Mouse (Mus musculus): ENCODE measurements around the gene Nsg1. TPM values are rescaled to one million over a fixed set of nuclear protein-coding genes. Genes with fewer than 3 reads are reported as not detected.

Gene Nsg1
- polyA plus RNA-seq (2016; fragmentation: Nextera tagmentation; extraction: Ambion mirVana) = 110 and 128 TPM in 2 replicates

DNA sequence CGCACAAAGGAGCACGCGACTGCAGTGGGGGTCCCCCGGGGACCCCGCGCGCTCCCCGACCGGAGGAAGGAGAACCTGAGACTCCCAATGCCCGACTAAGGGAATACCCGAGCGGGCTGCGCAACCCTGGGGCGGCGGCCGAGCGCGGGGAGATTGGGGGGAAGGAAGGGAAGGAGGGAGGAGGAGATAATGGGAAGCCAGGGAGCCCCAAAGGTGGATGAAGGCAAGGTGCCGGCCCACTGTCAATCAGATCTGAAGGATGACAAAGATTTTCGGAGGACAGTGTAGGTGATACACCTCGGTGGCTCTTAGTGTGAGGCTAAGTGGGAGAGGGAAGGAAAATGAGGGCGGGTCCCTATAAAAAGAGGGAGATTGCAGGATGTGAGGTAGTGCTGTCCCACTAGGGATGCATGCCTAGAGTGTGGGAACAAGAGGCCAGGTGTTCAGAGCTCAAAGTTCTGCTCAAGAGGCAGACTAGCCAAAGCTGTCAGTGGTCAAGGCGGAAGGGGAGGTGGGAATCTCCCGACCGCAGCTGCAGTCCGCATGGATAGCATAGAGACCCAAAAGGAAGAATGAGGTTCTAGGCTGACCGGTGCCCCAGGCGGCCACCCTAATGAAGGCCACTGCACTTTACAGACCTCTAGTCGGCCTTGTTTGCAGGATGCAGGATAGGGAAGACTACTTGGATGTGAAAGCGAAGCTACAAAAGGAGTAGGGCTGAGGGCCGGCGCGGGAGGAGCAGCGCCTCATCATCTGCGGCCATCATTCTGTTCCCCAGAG lies at the start of gene Nsg1:
Nsg1 (minus strand) TSS at position 274 of the 780 bp plus-strand sequence.
- Histone ChIP-seq H3K4me1 (peaks cover 33% of the 10 kb centered on the region), H3K27ac (replicated peaks) (peak within 1 kb of the TSS; percentile 93), H3K27me3 (replicated peaks; ENCODE audit: low read depth, poor library complexity, severe bottlenecking) (peaks cover 56% of the 10 kb centered on the region), H3K4me3 (peak within 1 kb of the TSS; percentile 71), H3K36me3 (replicated peaks) (peaks cover 30% of the 10 kb centered on the region), H3K9me3 (peaks cover 3% of the 10 kb centered on the region)
- 7% methylated on average over 35 of the region's 35 CpGs for WGBS
- DNase-seq (ENCODE audit: low spot score) = peak; percentile 39

DNA sequence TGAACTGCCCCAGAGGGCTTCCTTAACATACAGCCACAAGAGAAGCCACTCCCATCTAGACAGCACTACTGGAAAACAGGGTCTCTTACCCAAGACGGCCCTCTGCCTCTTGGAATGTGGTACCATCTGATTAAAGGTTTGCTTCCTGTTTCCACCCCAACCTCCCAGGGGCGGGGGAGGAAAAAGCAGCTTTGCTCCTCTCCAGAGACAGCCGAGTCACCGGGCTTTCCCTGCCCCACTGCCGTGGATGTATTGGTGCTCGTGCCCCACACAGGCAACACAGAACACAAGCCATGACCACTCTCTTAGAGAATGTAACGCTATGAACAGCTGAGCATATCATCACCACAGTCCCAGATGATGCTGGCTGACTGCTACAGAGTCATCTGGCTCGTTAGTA lies 49.3 kb upstream of the Nsg1 start:
- H3K27ac ChIP-seq (replicated peaks) = no peak overlapping the region
- no peak for DNase-seq (ENCODE audit: low spot score)
- no peaks in the 10 kb centered on the region for H3K27me3 ChIP-seq (replicated peaks; ENCODE audit: low read depth, poor library complexity, severe bottlenecking)
- peaks cover 24% of the 10 kb centered on the region for H3K4me1 ChIP-seq
- no peak overlapping the region for H3K4me3 ChIP-seq
- H3K9me3 ChIP-seq = no peaks in the 10 kb centered on the region
- 61% methylated on average over 8 of the region's 8 CpGs for whole genome bisulfite sequencing
- peaks cover 87% of the 10 kb centered on the region for H3K36me3 ChIP-seq (replicated peaks)

DNA sequence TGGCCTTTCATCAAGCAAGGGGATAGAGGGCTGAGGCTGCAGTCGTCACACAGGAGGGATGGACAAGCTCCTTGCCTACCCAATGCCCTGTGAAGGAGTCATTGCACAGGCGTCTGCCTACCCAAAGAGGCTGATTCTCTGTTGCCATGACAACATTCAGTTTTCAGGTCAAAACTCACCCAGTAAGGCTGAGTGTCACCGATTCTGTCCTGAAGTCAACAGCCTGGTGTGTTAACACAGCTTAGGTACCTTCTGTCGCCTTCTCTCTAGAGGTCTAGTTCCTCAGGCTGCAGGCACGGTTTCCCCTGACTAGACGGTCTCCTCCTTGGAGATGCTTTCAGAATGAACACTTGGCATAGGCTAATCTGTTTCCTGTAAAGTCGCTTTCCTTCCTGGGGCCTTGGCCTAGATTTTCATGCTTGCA lies 45.6 kb upstream of the Nsg1 start:
- no peak for DNase-seq (ENCODE audit: low spot score)
- H3K36me3 ChIP-seq (replicated peaks) = peaks cover 87% of the 10 kb centered on the region
- no peaks in the 10 kb centered on the region for H3K27me3 ChIP-seq (replicated peaks; ENCODE audit: low read depth, poor library complexity, severe bottlenecking)
- no peaks in the 10 kb centered on the region for H3K9me3 ChIP-seq
- no peak overlapping the region for H3K27ac ChIP-seq (replicated peaks)
- WGBS = 87% methylated on average over 7 of the region's 7 CpGs
- H3K4me3 ChIP-seq = no peak overlapping the region
- H3K4me1 ChIP-seq = peaks cover 17% of the 10 kb centered on the region

DNA sequence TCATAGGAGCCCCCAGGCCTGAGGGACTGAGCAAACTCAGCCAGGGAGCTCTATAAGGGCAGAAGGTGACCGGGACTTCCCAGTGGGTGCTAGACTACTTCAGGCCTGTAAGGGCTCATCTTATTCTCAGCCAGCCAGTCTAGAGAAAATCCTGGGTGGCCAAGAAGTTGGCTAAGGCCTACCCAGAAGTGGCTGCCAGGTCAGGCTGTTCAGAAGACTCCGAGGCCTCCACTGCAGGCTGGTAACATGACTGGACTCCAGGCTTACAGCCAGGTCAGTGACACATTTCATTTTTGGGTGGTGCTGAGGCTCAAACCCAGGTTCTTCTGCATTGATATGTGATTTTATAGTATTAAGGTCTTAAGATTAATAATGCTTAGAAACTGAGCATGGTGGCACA lies 40.0 kb upstream of the Nsg1 start:
- no peak for DNase-seq (ENCODE audit: low spot score)

DNA sequence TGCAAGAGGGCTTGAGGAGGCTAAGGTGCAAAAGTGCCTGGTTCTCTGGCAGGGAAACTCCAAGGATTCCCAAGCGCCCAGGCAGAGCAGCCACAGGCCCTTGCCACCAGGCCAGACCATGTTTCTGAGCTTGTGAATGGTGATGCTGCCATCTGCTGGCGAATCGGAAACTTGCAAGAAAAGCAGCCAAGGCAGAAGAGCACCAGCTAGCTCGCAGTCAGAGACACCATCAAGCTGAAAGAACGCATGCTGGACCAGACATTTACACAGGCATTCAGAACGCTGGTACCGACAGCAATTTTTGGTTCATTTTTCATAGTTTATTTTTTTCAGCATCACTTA lies 37.7 kb upstream of the Nsg1 start:
- peak; percentile 88 for DNase-seq (ENCODE audit: low spot score)
- H3K27ac ChIP-seq (replicated peaks) = no peak overlapping the region
- no peaks in the 10 kb centered on the region for H3K9me3 ChIP-seq
- WGBS = 22% methylated on average over 7 of the region's 7 CpGs
- H3K4me1 ChIP-seq = peaks cover 7% of the 10 kb centered on the region; the same call in 1 of the 2 replicates
- H3K36me3 ChIP-seq (replicated peaks) = peaks cover 36% of the 10 kb centered on the region
- H3K4me3 ChIP-seq = no peak overlapping the region
- H3K27me3 ChIP-seq (replicated peaks; ENCODE audit: low read depth, poor library complexity, severe bottlenecking) = no peaks in the 10 kb centered on the region

More for the DNA sequence above, 40.0 kb upstream of the Nsg1 start:
- no peaks in the 10 kb centered on the region for H3K27me3 ChIP-seq (replicated peaks; ENCODE audit: low read depth, poor library complexity, severe bottlenecking)
- 93% methylated on average over 2 of the region's 2 CpGs for WGBS
- 0 out of 2 replicates have a peak, but pooled peaks cover 5% of the 10 kb centered on the region for H3K4me1 ChIP-seq
- H3K27ac ChIP-seq (replicated peaks) = no peak overlapping the region
- no peaks in the 10 kb centered on the region for H3K9me3 ChIP-seq
- H3K4me3 ChIP-seq = no peak overlapping the region
- peaks cover 59% of the 10 kb centered on the region for H3K36me3 ChIP-seq (replicated peaks)

DNA sequence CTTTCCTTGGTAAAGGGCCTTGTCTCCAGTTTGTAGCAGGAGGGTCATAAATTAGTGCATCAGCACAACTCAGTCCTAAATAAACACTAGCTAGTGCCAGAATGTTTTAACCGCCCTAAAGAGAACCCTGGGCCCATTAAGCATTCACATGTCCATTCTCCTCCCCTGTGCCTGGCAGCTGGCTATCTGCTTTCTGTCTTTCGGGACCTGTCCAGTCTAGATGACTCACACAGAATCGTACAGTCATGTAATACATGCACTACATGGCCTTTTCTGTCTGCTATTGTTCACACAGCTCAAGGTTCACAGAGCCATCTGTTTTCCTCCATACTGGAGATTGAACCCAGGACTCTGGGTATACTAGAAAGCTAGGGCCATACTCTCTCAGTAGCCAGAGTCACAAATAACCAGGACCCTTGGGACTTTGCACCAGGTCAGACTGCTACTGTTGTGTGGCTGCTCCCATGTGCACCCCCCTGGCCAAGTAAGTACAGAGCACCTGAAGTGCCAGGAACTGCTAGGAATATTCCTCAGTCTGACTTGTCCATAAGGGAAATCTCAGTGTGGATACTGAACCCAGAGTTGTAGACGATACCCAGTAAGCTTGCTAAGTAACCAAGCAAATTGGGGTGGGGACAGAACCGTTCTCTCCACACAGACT lies 37.2 kb upstream of the Nsg1 start:
- Histone ChIP-seq H3K27ac (replicated peaks) (no peak overlapping the region), H3K9me3 (no peaks in the 10 kb centered on the region), H3K4me3 (no peak overlapping the region), H3K27me3 (replicated peaks; ENCODE audit: low read depth, poor library complexity, severe bottlenecking) (no peaks in the 10 kb centered on the region), H3K4me1 (peaks cover 7% of the 10 kb centered on the region; the same call in 1 of the 2 replicates), H3K36me3 (replicated peaks) (peaks cover 31% of the 10 kb centered on the region)
- no peak for DNase-seq (ENCODE audit: low spot score)
- 79% methylated on average over 5 of the region's 5 CpGs for WGBS

DNA sequence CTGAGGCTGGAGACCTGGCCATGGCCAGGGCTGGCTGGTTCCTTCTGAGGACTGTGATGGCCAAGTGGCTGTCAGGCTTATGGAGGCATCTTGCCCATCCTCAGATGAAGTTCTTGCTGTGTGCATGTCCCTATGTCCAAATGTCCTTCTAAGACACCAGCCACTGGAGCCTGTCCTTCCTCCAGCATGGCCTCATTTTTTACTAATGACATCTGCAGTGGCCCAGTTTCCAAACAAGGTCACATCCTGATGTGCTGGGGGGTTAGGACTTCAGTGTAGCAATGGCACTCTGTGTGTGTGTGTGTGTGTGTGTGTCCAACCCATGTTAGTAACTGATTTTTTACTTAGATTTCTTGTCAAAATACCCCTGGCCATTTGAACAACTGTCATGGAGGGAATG lies 36.2 kb upstream of the Nsg1 start:
- Histone ChIP-seq H3K9me3 (no peaks in the 10 kb centered on the region), H3K27me3 (replicated peaks; ENCODE audit: low read depth, poor library complexity, severe bottlenecking) (no peaks in the 10 kb centered on the region), H3K4me3 (no peak overlapping the region), H3K36me3 (replicated peaks) (peaks cover 21% of the 10 kb centered on the region), H3K4me1 (peaks cover 7% of the 10 kb centered on the region; the same call in 1 of the 2 replicates), H3K27ac (replicated peaks) (no peak overlapping the region)
- DNase-seq (ENCODE audit: low spot score) = no peak

DNA sequence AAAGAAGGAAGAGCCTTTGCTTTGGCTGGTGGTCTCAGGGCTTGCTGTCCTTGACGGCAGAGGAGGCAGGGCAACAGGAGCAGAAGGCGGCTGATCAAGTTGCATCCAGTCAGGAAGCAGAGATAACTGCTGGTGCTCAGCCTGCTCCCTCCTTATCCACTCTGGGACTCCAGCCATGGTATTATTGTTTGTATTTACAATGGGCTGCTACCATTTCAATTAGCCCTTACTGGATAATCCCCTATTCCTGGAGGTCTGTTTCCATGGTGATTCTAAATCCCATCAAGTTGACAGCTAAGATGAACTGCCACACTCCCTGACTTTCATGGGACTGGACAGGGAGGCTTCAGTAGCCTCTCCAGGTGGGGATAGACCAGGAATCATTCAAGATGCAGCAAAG lies 35.2 kb upstream of the Nsg1 start:
- DNase-seq (ENCODE audit: low spot score) = no peak
- Histone ChIP-seq H3K27me3 (replicated peaks; ENCODE audit: low read depth, poor library complexity, severe bottlenecking) (no peaks in the 10 kb centered on the region), H3K4me1 (peaks cover 7% of the 10 kb centered on the region; the same call in 1 of the 2 replicates), H3K27ac (replicated peaks) (no peak overlapping the region), H3K4me3 (no peak overlapping the region), H3K9me3 (no peaks in the 10 kb centered on the region), H3K36me3 (replicated peaks) (peaks cover 13% of the 10 kb centered on the region)
- 40% methylated on average over 2 of the region's 2 CpGs for WGBS

DNA sequence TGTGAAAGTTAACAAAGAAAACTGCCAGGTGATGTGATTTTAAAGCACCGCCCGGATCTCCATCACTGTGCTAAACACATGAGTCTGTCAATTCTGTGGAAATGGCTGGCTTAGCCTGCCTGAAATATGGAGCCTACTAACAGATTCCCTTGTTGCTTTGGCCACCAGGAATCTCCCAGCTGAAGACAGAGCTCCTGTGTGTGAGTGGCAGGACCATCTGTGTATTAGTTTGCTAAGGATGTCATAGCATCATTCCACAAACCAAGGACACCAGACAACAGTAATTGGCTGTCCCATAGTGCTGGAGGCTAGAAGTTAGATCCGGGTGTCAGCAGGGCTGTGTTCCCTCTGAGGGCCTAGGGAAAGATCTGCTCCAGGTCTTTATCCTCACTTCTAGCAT lies 31.2 kb upstream of the Nsg1 start:
- no peaks in the 10 kb centered on the region for H3K36me3 ChIP-seq (replicated peaks)
- H3K4me3 ChIP-seq = no peak overlapping the region
- no peaks in the 10 kb centered on the region for H3K27me3 ChIP-seq (replicated peaks; ENCODE audit: low read depth, poor library complexity, severe bottlenecking)
- no peak overlapping the region for H3K27ac ChIP-seq (replicated peaks)
- H3K9me3 ChIP-seq = no peaks in the 10 kb centered on the region
- no peak for DNase-seq (ENCODE audit: low spot score)
- 90% methylated on average over 3 of the region's 3 CpGs for WGBS
- peaks cover 7% of the 10 kb centered on the region; the same call in 1 of the 2 replicates for H3K4me1 ChIP-seq

DNA sequence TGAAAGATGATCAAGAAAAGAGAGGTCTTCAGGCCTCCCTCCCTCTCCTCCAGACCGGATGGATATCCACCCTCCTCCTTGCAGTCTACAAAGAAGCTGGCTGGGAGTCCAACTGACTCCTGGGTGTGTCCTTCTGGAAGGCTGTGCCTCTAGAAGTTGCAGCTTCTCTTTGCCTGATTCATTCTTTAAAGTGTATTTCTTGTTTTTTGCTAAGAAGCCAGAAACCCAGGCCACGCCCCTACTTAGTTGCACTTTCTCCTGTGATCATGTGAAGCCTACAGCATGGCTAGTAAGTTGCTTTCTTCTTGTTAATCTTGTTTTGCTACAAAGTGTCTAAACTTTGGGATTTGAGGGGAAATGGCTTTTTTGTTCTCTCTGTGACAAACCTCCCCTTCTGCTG lies 27.3 kb upstream of the Nsg1 start:
- Histone ChIP-seq H3K4me3 (no peak overlapping the region), H3K9me3 (no peaks in the 10 kb centered on the region), H3K36me3 (replicated peaks) (no peaks in the 10 kb centered on the region), H3K4me1 (no peaks in the 10 kb centered on the region), H3K27me3 (replicated peaks; ENCODE audit: low read depth, poor library complexity, severe bottlenecking) (no peaks in the 10 kb centered on the region), H3K27ac (replicated peaks) (no peak overlapping the region)
- DNase-seq (ENCODE audit: low spot score) = no peak
- 86% methylated on average over 2 of the region's 2 CpGs for WGBS

DNA sequence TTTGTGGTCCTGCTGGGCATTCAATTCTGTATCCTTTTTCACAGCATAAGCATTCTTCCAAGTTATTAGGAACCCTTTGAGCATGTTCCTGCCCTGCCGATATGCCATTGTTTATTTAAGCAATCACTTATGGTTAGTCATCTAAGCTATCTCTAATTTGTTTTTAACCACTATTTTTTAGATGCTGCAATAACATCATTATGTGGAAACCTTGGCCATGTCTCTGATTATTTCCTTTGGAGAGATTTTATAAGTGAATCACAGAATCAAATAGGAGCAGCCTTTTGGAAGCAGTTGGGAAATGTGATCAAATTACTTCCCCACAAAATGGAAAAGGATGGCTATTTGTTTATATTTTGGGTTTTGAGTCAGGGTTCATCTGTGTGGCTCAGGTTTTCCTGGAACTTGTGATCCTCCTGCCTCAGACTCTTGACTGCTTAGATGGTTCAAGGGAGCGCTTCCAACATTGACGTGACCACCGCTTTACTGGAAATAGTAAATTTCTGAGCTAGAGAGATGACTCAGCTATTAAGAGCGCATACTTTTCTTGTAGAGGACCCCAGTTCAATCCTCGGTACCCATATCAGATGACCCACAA lies 25.1 kb upstream of the Nsg1 start:
- H3K4me3 ChIP-seq = no peak overlapping the region
- no peak overlapping the region for H3K27ac ChIP-seq (replicated peaks)
- no peaks in the 10 kb centered on the region for H3K9me3 ChIP-seq
- 87% methylated on average over 6 of the region's 6 CpGs for WGBS
- H3K27me3 ChIP-seq (replicated peaks; ENCODE audit: low read depth, poor library complexity, severe bottlenecking) = no peaks in the 10 kb centered on the region
- DNase-seq (ENCODE audit: low spot score) = no peak
- H3K4me1 ChIP-seq = no peaks in the 10 kb centered on the region
- H3K36me3 ChIP-seq (replicated peaks) = no peaks in the 10 kb centered on the region

DNA sequence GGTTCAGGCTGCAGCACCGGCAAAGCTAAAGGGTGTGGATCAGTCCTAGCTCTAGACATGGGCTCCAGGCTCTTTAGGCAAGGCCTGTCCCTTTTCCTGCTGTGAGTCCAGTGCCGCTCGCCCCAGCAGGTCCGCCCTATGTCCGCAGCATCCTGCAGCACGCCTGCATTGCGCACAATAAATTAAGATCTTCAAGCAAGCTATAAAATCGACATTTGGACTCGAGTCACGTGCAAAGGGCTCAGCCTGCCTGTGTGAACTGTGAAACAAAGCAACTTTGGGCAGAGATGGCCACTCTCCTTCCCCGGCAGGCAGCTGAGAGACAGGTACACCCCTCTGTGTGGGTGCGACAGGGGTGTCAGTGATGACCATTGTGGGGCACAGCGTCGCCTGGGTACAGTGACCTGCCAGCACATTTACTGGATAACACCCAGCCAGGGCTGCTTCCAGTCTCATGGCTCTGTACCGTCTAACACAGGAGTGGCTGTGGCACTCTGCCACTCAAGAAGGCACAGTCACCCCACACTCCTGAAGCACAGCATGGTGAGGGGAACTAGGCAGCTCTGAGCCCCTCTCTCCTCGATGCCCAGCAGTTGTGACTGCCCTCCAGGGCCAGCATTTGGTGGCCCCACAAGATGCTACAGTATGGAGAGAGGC lies 14.7 kb upstream of the Nsg1 start:
- no peaks in the 10 kb centered on the region for H3K36me3 ChIP-seq (replicated peaks)
- H3K27ac ChIP-seq (replicated peaks) = no peak overlapping the region
- no peak for DNase-seq (ENCODE audit: low spot score)
- no peaks in the 10 kb centered on the region for H3K4me1 ChIP-seq
- H3K27me3 ChIP-seq (replicated peaks; ENCODE audit: low read depth, poor library complexity, severe bottlenecking) = no peaks in the 10 kb centered on the region
- no peak overlapping the region for H3K4me3 ChIP-seq
- no peaks in the 10 kb centered on the region for H3K9me3 ChIP-seq
- 87% methylated on average over 16 of the region's 16 CpGs for WGBS

All from embryonic facial prominence, embryonic 10.5 days (tissue).